Mouse (Mus musculus): ENCODE measurements around the gene Fam53a. TPM values are rescaled to one million over a fixed set of nuclear protein-coding genes. Genes with fewer than 3 reads are reported as not detected.

Gene Fam53a
- total RNA-seq (2017), result 13.3 and 18.6 TPM in 2 replicates

- ATAC-seq (replicated peaks in 1 of 2; ENCODE audit: insufficient read depth in 1 of 2, low FRiP score in 2 of 2, low TSS enrichment in 1 of 2, low read depth in 1 of 2, poor library complexity in 2 of 2, severe bottlenecking in 2 of 2), result peak; percentile 81 to 93
These were observed at the start of gene Fam53a, which contains the start of gene Gm9903 for GRCm38 (mm10) chr5:33629301-33629987. Fam53a (minus strand) TSS chr5:33629635. Gm9903 (plus strand) TSS chr5:33629925.

- ATAC-seq (replicated peaks in 1 of 2; ENCODE audit: insufficient read depth in 1 of 2, low FRiP score in 2 of 2, low TSS enrichment in 1 of 2, low read depth in 1 of 2, poor library complexity in 2 of 2, severe bottlenecking in 2 of 2), result no peak
These were observed 48.8 kb upstream of the Fam53a start for GRCm38 (mm10) chr5:33678244-33678643.

GRCm38 (mm10) chr5:33675964-33676363 lies 46.5 kb upstream of the Fam53a start:
- ATAC-seq (replicated peaks in 1 of 2; ENCODE audit: insufficient read depth in 1 of 2, low FRiP score in 2 of 2, low TSS enrichment in 1 of 2, low read depth in 1 of 2, poor library complexity in 2 of 2, severe bottlenecking in 2 of 2), result 0 out of 4 replicates have a peak, but pooled peaks of 1 of the 2 experiments have one; percentile 35

- ATAC-seq (replicated peaks in 1 of 2; ENCODE audit: insufficient read depth in 1 of 2, low FRiP score in 2 of 2, low TSS enrichment in 1 of 2, low read depth in 1 of 2, poor library complexity in 2 of 2, severe bottlenecking in 2 of 2), result no peak
These were observed 45.0 kb upstream of the Fam53a start for GRCm38 (mm10) chr5:33674439-33674838.

GRCm38 (mm10) chr5:33671659-33672058 lies 42.2 kb upstream of the Fam53a start:
- ATAC-seq (replicated peaks in 1 of 2; ENCODE audit: insufficient read depth in 1 of 2, low FRiP score in 2 of 2, low TSS enrichment in 1 of 2, low read depth in 1 of 2, poor library complexity in 2 of 2, severe bottlenecking in 2 of 2), result peak; percentile 22 to 51; a peak in 2 of 4 replicates

- 0 out of 4 replicates have a peak, but pooled peaks have one; percentile 12 to 48 for ATAC-seq (replicated peaks in 1 of 2; ENCODE audit: insufficient read depth in 1 of 2, low FRiP score in 2 of 2, low TSS enrichment in 1 of 2, low read depth in 1 of 2, poor library complexity in 2 of 2, severe bottlenecking in 2 of 2)
These were observed 38.8 kb upstream of the Fam53a start for GRCm38 (mm10) chr5:33668223-33668622.

GRCm38 (mm10) chr5:33658664-33659050 lies 29.2 kb upstream of the Fam53a start:
- ATAC-seq (replicated peaks in 1 of 2; ENCODE audit: insufficient read depth in 1 of 2, low FRiP score in 2 of 2, low TSS enrichment in 1 of 2, low read depth in 1 of 2, poor library complexity in 2 of 2, severe bottlenecking in 2 of 2), result peak in 1 of 2 experiments; percentile 2; a peak in 1 of 4 replicates

GRCm38 (mm10) chr5:33657787-33658663 lies 28.6 kb upstream of the Fam53a start, which contains the start of the genes Tacc3 and Tmem129:
Tacc3 (plus strand) TSS chr5:33658128.
Tmem129 (minus strand) TSS chr5:33658416.
- peak; percentile 93 to 94 for ATAC-seq (replicated peaks in 1 of 2; ENCODE audit: insufficient read depth in 1 of 2, low FRiP score in 2 of 2, low TSS enrichment in 1 of 2, low read depth in 1 of 2, poor library complexity in 2 of 2, severe bottlenecking in 2 of 2)

- ATAC-seq (replicated peaks in 1 of 2; ENCODE audit: insufficient read depth in 1 of 2, low FRiP score in 2 of 2, low TSS enrichment in 1 of 2, low read depth in 1 of 2, poor library complexity in 2 of 2, severe bottlenecking in 2 of 2), result peak; percentile 42 to 52
These were observed 27.9 kb upstream of the Fam53a start for GRCm38 (mm10) chr5:33657251-33657786.

- ATAC-seq (replicated peaks in 1 of 2; ENCODE audit: insufficient read depth in 1 of 2, low FRiP score in 2 of 2, low TSS enrichment in 1 of 2, low read depth in 1 of 2, poor library complexity in 2 of 2, severe bottlenecking in 2 of 2), result no peak
These were observed 27.3 kb upstream of the Fam53a start for GRCm38 (mm10) chr5:33656739-33657138.

- no peak for ATAC-seq (replicated peaks in 1 of 2; ENCODE audit: insufficient read depth in 1 of 2, low FRiP score in 2 of 2, low TSS enrichment in 1 of 2, low read depth in 1 of 2, poor library complexity in 2 of 2, severe bottlenecking in 2 of 2)
These were observed 25.9 kb upstream of the Fam53a start for GRCm38 (mm10) chr5:33655251-33655840.

- ATAC-seq (replicated peaks in 1 of 2; ENCODE audit: insufficient read depth in 1 of 2, low FRiP score in 2 of 2, low TSS enrichment in 1 of 2, low read depth in 1 of 2, poor library complexity in 2 of 2, severe bottlenecking in 2 of 2), result no peak
These were observed 25.0 kb upstream of the Fam53a start for GRCm38 (mm10) chr5:33654424-33654823.

GRCm38 (mm10) chr5:33652783-33653173 lies 23.3 kb upstream of the Fam53a start:
- no peak for ATAC-seq (replicated peaks in 1 of 2; ENCODE audit: insufficient read depth in 1 of 2, low FRiP score in 2 of 2, low TSS enrichment in 1 of 2, low read depth in 1 of 2, poor library complexity in 2 of 2, severe bottlenecking in 2 of 2)

- peak; percentile 88 to 92 for ATAC-seq (replicated peaks in 1 of 2; ENCODE audit: insufficient read depth in 1 of 2, low FRiP score in 2 of 2, low TSS enrichment in 1 of 2, low read depth in 1 of 2, poor library complexity in 2 of 2, severe bottlenecking in 2 of 2)
These were observed 22.7 kb upstream of the Fam53a start, which contains the start of gene Slbp for GRCm38 (mm10) chr5:33651921-33652782. Slbp (minus strand) TSS chr5:33652574.

GRCm38 (mm10) chr5:33651541-33651920 lies 22.1 kb upstream of the Fam53a start:
- ATAC-seq (replicated peaks in 1 of 2; ENCODE audit: insufficient read depth in 1 of 2, low FRiP score in 2 of 2, low TSS enrichment in 1 of 2, low read depth in 1 of 2, poor library complexity in 2 of 2, severe bottlenecking in 2 of 2), result no peak

- ATAC-seq (replicated peaks in 1 of 2; ENCODE audit: insufficient read depth in 1 of 2, low FRiP score in 2 of 2, low TSS enrichment in 1 of 2, low read depth in 1 of 2, poor library complexity in 2 of 2, severe bottlenecking in 2 of 2), result no peak
These were observed 21.6 kb upstream of the Fam53a start for GRCm38 (mm10) chr5:33651017-33651416.

- peak; percentile 59 to 83 for ATAC-seq (replicated peaks in 1 of 2; ENCODE audit: insufficient read depth in 1 of 2, low FRiP score in 2 of 2, low TSS enrichment in 1 of 2, low read depth in 1 of 2, poor library complexity in 2 of 2, severe bottlenecking in 2 of 2)
These were observed 11.2 kb upstream of the Fam53a start for GRCm38 (mm10) chr5:33640652-33641051.

Measured in hematopoietic stem cell, adult 5-6 weeks (primary cell).